21 mouse cellular contexts compared by ENCODE assay signal in genomic region chr10:10555676-10556075, GRCm38 (mm10). TPM values are rescaled to one million over a fixed set of nuclear protein-coding genes. Genes with fewer than 3 reads are reported as not detected.
A peak's percentile ranks its signal among the peaks of the same experiment; 100 is the strongest.
DNase-seq lines count a peak whose midpoint lies in the region; ATAC-seq and TF ChIP-seq lines count a peak whose summit lies in the region.
"Had no signal": no experiment of that assay in that cellular context is flagged by ENCODE, and none has a peak within 500 bp of the region (broad histone marks: within the 10 kb centered on the region; RNA-seq: fewer than 3 reads in every experiment).

No protein-coding gene starts in this region.

- no peak overlapping the region for H3K4me3 ChIP-seq in liver, adult 2 months (ENCODE audit: insufficient read depth, low read depth, low read length)
- H3K4me3 ChIP-seq in liver, embryonic 11.5 days (ENCODE audit: low read depth, low read length) = no peak overlapping the region
- no peak overlapping the region for H3K4me3 ChIP-seq in embryonic fibroblast, embryonic 13.5 days (ENCODE audit: insufficient read depth, low read length)
- H3K4me3 ChIP-seq: embryonic facial prominence, embryonic 12.5 days; heart, adult 2 months; lung, embryonic 15.5 days; neural tube, embryonic 15.5 days had no signal

- DNase-seq in liver, adult 2 months (ENCODE audit: extremely low read depth, low read depth, low spot score) = peak; percentile 13
- no peak for DNase-seq in liver, embryonic 11.5 days (ENCODE audit: low spot score)
- no peak for DNase-seq in embryo, embryonic 10.5 days (ENCODE audit: low spot score)
- DNase-seq in heart, postnatal 14 days = no peak
- DNase-seq in cerebellum, postnatal 4 days (ENCODE audit: low spot score in 2 of 2) = no peak
- DNase-seq: cerebellum, adult 9-11 months; forebrain, postnatal 0 days; heart, adult 2 months; heart, postnatal 4 days; kidney, adult 18-20 months had no signal

- TF ChIP-seq POLR2A in liver, adult 2 months (IDR thresholded peaks at IDR 0.05; ENCODE audit: extremely low read depth, insufficient read depth, low read length) = no peak
- no peak for TF ChIP-seq POLR2A in embryonic fibroblast, embryonic 13.5 days (IDR thresholded peaks at IDR 0.05; ENCODE audit: low read depth, low read length)

- no peak for TF ChIP-seq CTCF in liver, adult 2 months (IDR thresholded peaks at IDR 0.05; ENCODE audit: low read depth, low read length)
- TF ChIP-seq CTCF in embryonic fibroblast, embryonic 13.5 days (IDR thresholded peaks at IDR 0.05; ENCODE audit: borderline replicate concordance, insufficient read depth, low read length) = no peak

- no peak overlapping the region; the same call in 1 of the 2 replicates for H3K27ac ChIP-seq in liver, adult 2 months (replicated peaks; ENCODE audit: insufficient read depth, low read depth, low read length)
- H3K27ac ChIP-seq in liver, embryonic 11.5 days (ENCODE audit: low read depth, low read length) = no peak overlapping the region
- peak overlapping the region; percentile 82 for H3K27ac ChIP-seq in embryonic fibroblast, embryonic 13.5 days (ENCODE audit: insufficient read depth, low read length)
- H3K27ac ChIP-seq: embryonic facial prominence, embryonic 12.5 days; heart, adult 2 months; hindbrain, embryonic 14.5 days; liver, embryonic 14.5 days; lung, embryonic 15.5 days; neural tube, embryonic 15.5 days had no signal

- no peak overlapping the region for H3K9ac ChIP-seq in liver, adult 2 months (ENCODE audit: low read depth, low read length)
- no peak overlapping the region for H3K9ac ChIP-seq in liver, embryonic 11.5 days (ENCODE audit: low read depth, low read length)
- H3K9ac ChIP-seq: embryonic facial prominence, embryonic 12.5 days; forebrain, postnatal 0 days; hindbrain, embryonic 14.5 days; liver, embryonic 14.5 days; lung, embryonic 15.5 days; neural tube, embryonic 15.5 days had no signal

- peaks cover 2% of the 10 kb centered on the region for H3K36me3 ChIP-seq in liver, adult 2 months (ENCODE audit: control insufficient read depth, insufficient read depth, low read length)
- no peaks in the 10 kb centered on the region for H3K36me3 ChIP-seq in liver, embryonic 11.5 days (ENCODE audit: control insufficient read depth, insufficient read depth, low read length)
- H3K36me3 ChIP-seq: embryonic facial prominence, embryonic 12.5 days; lung, embryonic 15.5 days; neural tube, embryonic 15.5 days had no signal

- WGBS in liver, adult 2 months = 82% methylated on average over 3 of the region's 3 CpGs
- 78% methylated on average over 3 of the region's 3 CpGs for WGBS in liver, embryonic 11.5 days

- H3K27me3 ChIP-seq in liver, adult 2 months (ENCODE audit: control insufficient read depth, insufficient read depth, low read length) = no peaks in the 10 kb centered on the region
- no peaks in the 10 kb centered on the region for H3K27me3 ChIP-seq in liver, embryonic 11.5 days (replicated peaks; ENCODE audit: control insufficient read depth, insufficient read depth, low read length)
- H3K27me3 ChIP-seq: embryonic facial prominence, embryonic 12.5 days; lung, embryonic 15.5 days; neural tube, embryonic 15.5 days had no signal

- no peaks in the 10 kb centered on the region; the same call in 1 of the 2 replicates for H3K4me1 ChIP-seq in liver, adult 2 months (ENCODE audit: control insufficient read depth, insufficient read depth, low read length)
- H3K4me1 ChIP-seq in liver, embryonic 11.5 days (replicated peaks; ENCODE audit: control insufficient read depth, insufficient read depth, low read length) = no peaks in the 10 kb centered on the region
- H3K4me1 ChIP-seq in embryonic fibroblast, embryonic 13.5 days (ENCODE audit: control insufficient read depth, insufficient read depth, low read length) = peaks cover 19% of the 10 kb centered on the region
- H3K4me1 ChIP-seq: embryonic facial prominence, embryonic 12.5 days had no signal

- no peak overlapping the region for H3K4me2 ChIP-seq in liver, embryonic 11.5 days
- H3K4me2 ChIP-seq: hindbrain, embryonic 14.5 days; lung, embryonic 15.5 days; midbrain, embryonic 11.5 days; neural tube, embryonic 15.5 days had no signal

- intact Hi-C loops in heart, postnatal 14 days (cut with DNase I) = loop anchor here (5.0 to 10.0 kb wide), 2 partner anchors 198 to 741 kb away; no protein-coding TSS in a partner anchor

- peaks cover 12% of the 10 kb centered on the region for H3K79me2 ChIP-seq in liver, adult 2 months (ENCODE audit: control insufficient read depth, insufficient read depth, low read length)

- no peaks in the 10 kb centered on the region for H3K9me3 ChIP-seq in liver, embryonic 11.5 days (ENCODE audit: control insufficient read depth, low read length)
- H3K9me3 ChIP-seq: embryonic facial prominence, embryonic 12.5 days; lung, embryonic 15.5 days; neural tube, embryonic 15.5 days had no signal

- no peak for ATAC-seq in liver, embryonic 11.5 days (replicated peaks; ENCODE audit: low FRiP score)
- ATAC-seq in megakaryocyte progenitor cell, adult 5-6 weeks (replicated peaks; ENCODE audit: poor library complexity) = 0 out of 2 replicates have a peak, but pooled peaks have one; percentile 8
- ATAC-seq: activated CD4-positive, CD25-positive, alpha-beta regulatory T cell, adult 4 months; forebrain, postnatal 0 days; inflammation-experienced regulatory T-cells, adult 6 months had no signal

RNA-seq across cellular contexts. Expression of gene Rab32, which starts 2.4 kb away (rescaled TPM):
- 20.4 and 31.4 TPM in 2 replicates for total RNA-seq in liver, adult 2 months (2014; rRNA removed)
- polyA plus RNA-seq in liver, adult 2 months (2012; rRNA removed) = 26.4 and 27.5 TPM in 2 replicates
- 30.3 and 31.0 TPM in 2 replicates for polyA plus RNA-seq in liver, embryonic 11.5 days (2014; fragmentation: Nextera tagmentation; extraction: Ambion mirVana)
- 15.8 and 21.0 TPM in 2 replicates for polyA plus RNA-seq in embryonic fibroblast, embryonic 13.5 days (2011; ENCODE audit: insufficient read length, low read depth, missing spikeins)
- 88.6 and 95.5 TPM in 2 replicates for total RNA-seq in megakaryocyte progenitor cell, adult 5-6 weeks (2015)
- 58.1 and 68.9 TPM in 2 replicates for total RNA-seq in megakaryocyte progenitor cell, adult 5-6 weeks (2017)
- 1 to 10 TPM; 2.1 to 2.5 TPM for total RNA-seq in heart, postnatal 14 days (2021)
- total RNA-seq: MEL had no signal
